Comparison of ENCODE assay signal across 8 mouse cellular contexts in genomic region chr6:117861848-117862247, GRCm38 (mm10). TPM values are rescaled to one million over a fixed set of nuclear protein-coding genes. Genes with fewer than 3 reads are reported as not detected.
DNase-seq lines count a peak whose midpoint lies in the region; TF ChIP-seq lines count a peak whose summit lies in the region.

Zfp239 (plus strand) TSS chr6:117862100.

- no peaks in the 10 kb centered on the region for H3K79me2 ChIP-seq in myocyte (ENCODE audit: control insufficient read depth, insufficient read depth)

- H3K36me3 ChIP-seq in myocyte (ENCODE audit: control insufficient read depth, insufficient read depth) = no peaks in the 10 kb centered on the region

- TF ChIP-seq CTCF in cerebellum, adult 2 months (IDR thresholded peaks at IDR 0.05; ENCODE audit: borderline replicate concordance, insufficient read depth, low read depth, low read length) = no peak
- TF ChIP-seq CTCF in embryonic fibroblast, embryonic 13.5 days (IDR thresholded peaks at IDR 0.05; ENCODE audit: borderline replicate concordance, insufficient read depth, low read length) = no peak

- H3K4me1 ChIP-seq in cerebellum, adult 2 months (ENCODE audit: control insufficient read depth, insufficient read depth, low read length) = peaks cover 3% of the 10 kb centered on the region; the same call in 1 of the 2 replicates
- H3K4me1 ChIP-seq in embryonic fibroblast, embryonic 13.5 days (ENCODE audit: control insufficient read depth, insufficient read depth, low read length) = no peaks in the 10 kb centered on the region

- H3K27me3 ChIP-seq in cerebellum, adult 2 months (ENCODE audit: control insufficient read depth, insufficient read depth, low read length) = no peaks in the 10 kb centered on the region
- no peaks in the 10 kb centered on the region for H3K27me3 ChIP-seq in myocyte (ENCODE audit: control insufficient read depth, insufficient read depth, insufficient read length)

- H3K27ac ChIP-seq in cerebellum, adult 2 months (ENCODE audit: insufficient read depth, low read length) = peak within 1 kb of the TSS; percentile 25; the same call in 1 of the 2 replicates
- H3K27ac ChIP-seq in embryonic fibroblast, embryonic 13.5 days (ENCODE audit: insufficient read depth, low read length) = no peak within 1 kb of the TSS

- DNase-seq in cerebellum, adult 2 months = no peak
- no peak for DNase-seq in cerebellum, adult 9-10 months
- peak; percentile 42 for DNase-seq in 3134 (ENCODE audit: extremely low read depth, insufficient read length, low spot score)
- no peak for DNase-seq in layer of hippocampus, postnatal 36 days
- DNase-seq in urinary bladder, postnatal 4 days (ENCODE audit: low spot score in 2 of 2) = no peak
- no peak for DNase-seq in gastrocnemius, postnatal 25 days

- no peak within 1 kb of the TSS for H3ac ChIP-seq in myocyte (ENCODE audit: control insufficient read depth, insufficient read length)

- H3K4me2 ChIP-seq in myocyte (ENCODE audit: low read depth) = peak within 1 kb of the TSS; percentile 88

- H3K4me3 ChIP-seq in cerebellum, adult 2 months (replicated peaks; ENCODE audit: insufficient read depth, low read depth, low read length) = peak within 1 kb of the TSS; percentile 85
- peak within 1 kb of the TSS; percentile 90 for H3K4me3 ChIP-seq in embryonic fibroblast, embryonic 13.5 days (ENCODE audit: insufficient read depth, low read length)
- peak within 1 kb of the TSS; percentile 41 for H3K4me3 ChIP-seq in myocyte

- TF ChIP-seq POLR2A in cerebellum, adult 2 months (IDR thresholded peaks at IDR 0.05; ENCODE audit: borderline replicate concordance, insufficient read depth, low read length) = no peak
- no peak for TF ChIP-seq POLR2A in embryonic fibroblast, embryonic 13.5 days (IDR thresholded peaks at IDR 0.05; ENCODE audit: low read depth, low read length)
- TF ChIP-seq POLR2A in myocyte (IDR thresholded peaks at IDR 0.05; ENCODE audit: insufficient read length, low read depth) = no peak

- 62% methylated on average over 6 of the region's 6 CpGs for WGBS in cerebellum, adult 2 months

TF ChIP-seq in myocyte, 11 proteins besides CTCF, POLR2A, EP300 and RAD21:
- no peak for TF ChIP-seq CEBPB (IDR thresholded peaks at IDR 0.05; ENCODE audit: insufficient read depth, poor library complexity, severe bottlenecking)
- no peak for TF ChIP-seq E2F4 (IDR thresholded peaks at IDR 0.05; ENCODE audit: insufficient read depth)
- no peak for TF ChIP-seq MYOG (IDR thresholded peaks at IDR 0.05; ENCODE audit: control insufficient read depth in 1 of 3, insufficient read depth in 1 of 3, insufficient read length in 2 of 3, low read depth in 2 of 3)
- TF ChIP-seq POLR2AphosphoS2 (IDR thresholded peaks at IDR 0.05; ENCODE audit: insufficient read length, low read depth) = no peak
- TF ChIP-seq MYOD1 (IDR thresholded peaks at IDR 0.05; ENCODE audit: control insufficient read depth in 1 of 3, insufficient read length in 2 of 3, low read depth in 2 of 3) = no peak

RNA-seq across cellular contexts. Expression of gene Zfp239, which starts in this region (rescaled TPM):
- polyA plus RNA-seq in cerebellum, adult 2 months (2012; rRNA removed) = 18.4 and 19.8 TPM in 2 replicates
- polyA plus RNA-seq in embryonic fibroblast, embryonic 13.5 days (2011; ENCODE audit: insufficient read length, low read depth, missing spikeins) = 4.9 and 5.5 TPM in 2 replicates
- total RNA-seq in layer of hippocampus, postnatal 36 days (2021) = 10 to 100 TPM; 30.9 to 37.9 TPM
- polyA plus RNA-seq in myocyte (2012; fragmentation: generic; extraction: Trizol) = 2.1 TPM
- under 1 TPM; 0.40 to 0.90 TPM for total RNA-seq in gastrocnemius, postnatal 25 days (2021)

Comparison
In these comparisons a context has a peak if more than half of its experiments do, and no peak if none do; other contexts are left out.
1. RNA of gene Zfp239 (total RNA-seq): 30.9 to 37.9 TPM in layer of hippocampus, postnatal 36 days; 0.40 to 0.90 TPM in gastrocnemius, postnatal 25 days; every median in the first group is over 10 times any median in the second.
2. Peak in every context shown above with its lines, with median percentiles within 50 percentile points of each other: H3K4me3 ChIP-seq.